Mouse (Mus musculus): Measurements from ENCODE around the gene 8030474K03Rik.

DNA sequence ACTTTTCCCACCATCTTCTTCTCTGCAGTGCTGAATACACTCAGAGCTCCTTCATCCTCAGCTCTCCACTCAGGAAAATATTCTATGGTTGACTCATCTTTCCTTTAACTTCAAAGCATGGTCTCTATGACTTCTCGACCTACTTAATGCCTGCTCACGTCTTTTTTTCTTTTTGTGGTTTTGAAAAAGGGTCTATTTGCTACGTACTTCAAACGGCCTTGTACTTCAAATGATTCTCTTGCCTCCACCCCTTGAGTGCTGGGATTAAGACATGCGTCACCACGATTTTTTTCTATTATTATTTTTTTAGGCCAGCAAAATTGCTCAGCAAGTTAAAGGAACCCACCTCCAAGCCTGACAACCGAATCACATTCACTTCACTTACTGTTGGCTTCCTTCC lies 27.2 kb upstream of the 8030474K03Rik start:
- TF ChIP-seq CTCF (IDR thresholded peaks at IDR 0.05; ENCODE audit: insufficient read depth, low read depth, low read length) (no peak), POLR2A (IDR thresholded peaks at IDR 0.05; ENCODE audit: insufficient read depth, low read depth, low read length) (no peak)

Measured in olfactory bulb, adult 2 months (tissue).